Mouse (Mus musculus) gastrocnemius, postnatal 25 days (tissue): ENCODE results near the gene Slc46a3. TPM values are rescaled to one million over a fixed set of nuclear protein-coding genes. Genes with fewer than 3 reads are reported as not detected.
A peak's percentile ranks its signal among the peaks of the same experiment; 100 is the strongest.
"Not testable (repeated sequence)": the region's sequence is repeated elsewhere in the genome, so short reads cannot be mapped to it uniquely, and the experiment has no call there.

Experiments used
- DNase-seq: peaks from one replicate; pipeline ENCODE4 v3.0.0; 2022
- long read RNA-seq, 2 experiments: library from polyadenylated mRNA; stranded (forward); transcript quantifications; one replicate each; pipeline ENCODE4 v2.0.0; 2021
- total RNA-seq, 2 experiments: library from RNA; stranded (reverse); gene quantifications; 1 replicate in 1 of 2; 2 replicates in 1 of 2; pipeline ENCODE4 v1.2.3; 2021

Slc46a3 gene
- total RNA-seq, result 10 to 100 TPM in 1 of 2 experiments, 1 to 10 TPM in 1; 9.5 to 11.7 TPM
- long read RNA-seq, experiment 1, transcript Slc46a3-201 (6 exons, 2,434 nt), result major isoform, 6 of 9 reads
- long read RNA-seq, experiment 1, partial matches to known transcripts, result 0 of 9 reads
- long read RNA-seq, experiment 1, other reads (novel, unspliced or antisense), result 1 of 9 reads
- long read RNA-seq, experiment 2, transcript Slc46a3-201 (6 exons, 2,434 nt), result major isoform, 9 of 14 reads
- long read RNA-seq, experiment 2, partial matches to known transcripts, result 0 of 14 reads
- long read RNA-seq, experiment 2, other reads (novel, unspliced or antisense), result 3 of 14 reads

- DNase-seq, result peak; percentile 94
Observed at GRCm38 (mm10) chr5:147894455-147895076, at the start of gene Slc46a3. Slc46a3 (minus strand) TSS chr5:147894815.

- DNase-seq, result no peak
Observed at GRCm38 (mm10) chr5:147939226-147939625, 44.6 kb upstream of the Slc46a3 start.

GRCm38 (mm10) chr5:147935096-147935495, 40.5 kb upstream of the Slc46a3 start:
- no peak for DNase-seq

- no peak for DNase-seq
Observed at GRCm38 (mm10) chr5:147928668-147929497, 34.3 kb upstream of the Slc46a3 start.

DNA sequence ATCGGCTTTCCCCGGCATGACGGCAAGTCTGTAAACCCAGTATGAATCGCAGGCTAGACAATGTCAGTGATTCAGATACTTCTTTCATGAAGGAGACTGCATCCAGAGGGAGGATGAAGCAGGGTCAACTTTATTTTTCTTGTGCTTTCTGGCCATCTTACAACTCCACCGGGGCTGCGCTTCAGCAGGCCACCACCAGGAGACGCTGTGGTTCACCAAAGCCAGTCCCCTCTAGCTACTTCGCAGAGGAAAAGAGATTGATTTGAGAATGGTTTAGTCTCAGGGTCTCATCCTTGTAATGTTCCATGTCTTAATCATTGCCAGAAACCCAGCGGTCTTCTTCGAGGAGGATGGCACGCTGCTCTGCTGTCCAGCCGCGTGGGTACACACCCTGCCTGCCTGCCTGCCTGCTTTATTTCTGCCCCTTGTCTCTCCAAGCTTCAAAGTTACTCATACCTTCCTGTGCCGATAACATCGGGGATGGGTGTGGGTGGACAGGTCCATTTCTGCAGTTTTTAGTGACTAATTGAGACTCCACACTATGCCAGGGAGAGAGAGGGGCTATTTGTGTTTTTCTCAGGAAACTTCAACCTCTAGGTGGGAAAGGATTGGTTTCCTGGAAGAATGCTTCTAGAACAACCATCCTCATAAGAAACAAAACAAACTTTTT, 31.5 kb upstream of the Slc46a3 start:
- no peak for DNase-seq

DNA sequence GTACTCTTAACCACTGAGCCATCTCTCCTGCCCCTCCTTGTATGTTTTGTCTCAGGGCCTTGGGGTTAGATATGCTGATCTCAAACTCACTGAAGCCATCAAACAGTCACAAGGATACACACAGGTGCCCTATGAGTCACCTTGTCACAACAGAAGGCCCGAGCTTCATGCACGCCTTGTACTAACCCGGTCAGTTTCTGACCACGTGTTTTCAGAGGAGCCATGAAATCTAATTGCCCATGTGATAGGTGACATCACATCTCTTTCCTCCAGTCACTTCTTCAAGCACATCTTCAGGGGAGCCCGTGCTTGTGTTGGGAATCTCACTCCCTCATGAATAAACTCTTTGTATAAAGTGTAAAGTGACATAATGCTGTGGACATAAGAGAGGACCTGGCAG, 30.0 kb upstream of the Slc46a3 start:
- no peak for DNase-seq

DNA sequence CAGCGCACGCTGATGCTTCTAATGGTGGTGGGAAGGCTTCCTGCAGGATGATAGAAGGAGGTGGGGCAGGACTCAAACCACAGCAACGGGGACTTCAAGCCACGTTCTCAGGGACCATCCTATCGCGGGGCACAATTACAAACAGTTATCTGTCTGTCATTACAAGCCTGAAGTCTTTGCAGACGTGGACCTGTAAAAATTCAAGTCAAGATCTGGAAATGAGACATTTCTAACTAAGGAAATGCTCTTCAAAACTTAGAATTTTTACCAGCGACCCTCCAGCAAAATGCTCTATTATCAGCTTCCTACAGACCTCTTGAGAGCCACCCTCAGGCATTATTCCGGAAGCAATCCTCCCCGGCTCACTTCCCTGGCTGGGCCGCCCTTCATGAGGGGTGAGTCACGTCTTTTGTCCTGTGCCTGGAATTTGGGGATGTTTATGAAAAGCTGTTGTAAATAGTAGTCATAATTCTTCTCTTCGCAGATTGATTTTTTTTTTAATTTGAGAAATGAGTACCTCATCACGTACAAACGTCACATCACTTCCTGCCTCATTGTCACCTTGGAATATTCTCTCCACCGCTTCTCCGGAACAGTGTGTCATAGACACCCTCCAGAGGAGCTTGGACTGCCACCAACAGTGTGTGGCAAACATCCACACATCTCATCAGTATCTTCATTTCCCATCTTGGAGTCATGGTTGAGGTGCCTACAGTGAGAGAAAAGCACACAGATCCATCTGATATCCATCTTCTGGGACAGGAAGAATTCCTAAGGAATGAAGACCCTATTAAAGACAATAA, 23.6 kb upstream of the Slc46a3 start:
- no peak for DNase-seq

- DNase-seq, result no peak
Observed at GRCm38 (mm10) chr5:147916171-147916570, 21.6 kb upstream of the Slc46a3 start.

GRCm38 (mm10) chr5:147915038-147915566, 20.5 kb upstream of the Slc46a3 start:
- no peak for DNase-seq

- no peak for DNase-seq
Observed at GRCm38 (mm10) chr5:147913241-147913842, 18.7 kb upstream of the Slc46a3 start.

- no peak for DNase-seq
Observed at GRCm38 (mm10) chr5:147911744-147912143, 17.1 kb upstream of the Slc46a3 start.

GRCm38 (mm10) chr5:147910807-147911509, 16.3 kb upstream of the Slc46a3 start:
- DNase-seq, result no peak

DNA sequence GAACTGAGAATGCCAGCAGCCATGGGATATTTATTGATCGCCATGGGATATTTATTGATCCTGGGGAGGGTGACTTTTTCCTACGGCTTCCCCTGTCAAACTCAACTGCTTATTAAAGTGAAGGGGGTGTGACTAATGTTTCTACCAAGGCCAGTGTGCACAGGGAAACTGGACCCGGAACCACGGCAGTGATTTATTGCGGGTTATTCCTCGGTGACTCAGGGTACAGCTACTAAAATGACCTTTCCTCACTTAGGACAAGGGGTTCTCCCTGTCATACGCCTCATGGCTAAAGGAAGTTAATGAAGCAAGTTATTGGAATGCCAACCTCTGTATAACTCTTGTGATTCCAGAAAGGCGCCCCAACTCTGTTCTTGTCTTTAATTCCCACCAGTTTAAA, 13.2 kb upstream of the Slc46a3 start:
- no peak for DNase-seq

GRCm38 (mm10) chr5:147907144-147907543, 12.5 kb upstream of the Slc46a3 start:
- DNase-seq, result no peak

DNA sequence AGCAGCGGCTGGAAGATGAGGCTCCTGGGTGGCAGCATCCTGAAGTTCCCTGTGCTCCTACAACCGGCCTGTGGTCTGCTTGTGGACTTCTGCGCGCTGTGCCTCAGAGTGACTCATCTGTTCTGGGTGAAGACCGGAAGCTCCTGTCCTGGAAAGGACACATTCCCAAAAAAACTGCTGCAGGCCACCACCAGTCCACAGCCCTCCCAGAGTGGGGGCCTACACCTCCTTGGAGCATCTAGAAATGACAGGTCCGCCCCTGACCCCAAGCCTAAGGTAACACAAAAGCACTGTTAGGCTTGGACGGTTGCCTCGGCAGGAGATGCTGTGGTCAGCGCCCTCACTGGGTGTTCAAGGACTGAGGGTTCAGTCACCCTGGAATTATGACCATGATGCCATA, 8.6 kb upstream of the Slc46a3 start:
- DNase-seq, result no peak

DNA sequence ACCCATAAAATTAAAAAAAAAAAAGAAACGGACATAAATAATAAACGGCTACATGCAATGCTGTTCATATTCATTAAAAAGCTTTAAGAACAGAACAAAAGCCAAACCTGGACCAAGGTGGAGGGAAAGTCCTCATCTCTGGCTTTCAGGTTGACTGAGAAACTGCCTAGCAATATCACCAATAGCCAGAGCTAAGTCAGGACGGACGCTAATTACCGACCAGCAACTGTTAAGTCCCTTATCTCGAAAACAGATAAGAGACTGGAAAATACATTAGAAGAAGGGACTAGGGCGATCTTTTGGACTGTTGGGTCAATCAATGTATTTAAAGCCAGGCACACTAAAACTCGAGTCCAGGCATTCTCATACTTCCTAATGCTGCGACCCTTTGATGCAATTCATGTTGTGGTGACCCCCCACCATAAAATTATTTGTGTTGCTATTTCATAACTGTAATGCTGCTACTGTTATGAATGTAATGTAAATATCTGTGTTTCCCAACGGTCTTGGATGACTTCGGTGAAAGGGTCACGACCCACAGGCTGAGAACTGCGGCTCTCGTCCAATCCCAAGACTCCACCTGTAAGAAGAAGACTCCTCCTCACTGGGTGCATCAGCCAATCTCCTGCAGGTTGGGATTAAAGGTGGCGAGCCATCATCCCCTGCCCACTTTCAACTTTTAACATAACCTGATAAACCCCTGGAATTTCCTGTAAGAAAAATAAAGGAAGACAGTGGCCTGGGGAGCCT, 7.6 kb upstream of the Slc46a3 start:
- DNase-seq, result no peak

GRCm38 (mm10) chr5:147898968-147899549, 4.4 kb upstream of the Slc46a3 start:
- DNase-seq, result no peak

GRCm38 (mm10) chr5:147898254-147898653, 3.6 kb upstream of the Slc46a3 start:
- DNase-seq, result no peak

- not testable (repeated sequence) for DNase-seq
Observed at GRCm38 (mm10) chr5:147896501-147896900, 1.9 kb upstream of the Slc46a3 start.
